Mouse (Mus musculus) layer of hippocampus, postnatal 36 days (tissue): ENCODE measurements around the gene 2010005H15Rik. TPM values are rescaled to one million over a fixed set of nuclear protein-coding genes. Genes with fewer than 3 reads are reported as not detected.
"Not testable (repeated sequence)": the region's sequence is repeated elsewhere in the genome, so short reads cannot be mapped to it uniquely, and the experiment has no call there.

Experiments
- DNase-seq, 2 experiments: peaks; one replicate each; pipeline ENCODE4 v3.0.0; 2022
- total RNA-seq, 2 experiments: library from RNA; stranded (reverse); gene quantifications; 2 replicates each; pipeline ENCODE4 v1.2.3; 2021

2010005H15Rik gene
- not detected for total RNA-seq

DNA sequence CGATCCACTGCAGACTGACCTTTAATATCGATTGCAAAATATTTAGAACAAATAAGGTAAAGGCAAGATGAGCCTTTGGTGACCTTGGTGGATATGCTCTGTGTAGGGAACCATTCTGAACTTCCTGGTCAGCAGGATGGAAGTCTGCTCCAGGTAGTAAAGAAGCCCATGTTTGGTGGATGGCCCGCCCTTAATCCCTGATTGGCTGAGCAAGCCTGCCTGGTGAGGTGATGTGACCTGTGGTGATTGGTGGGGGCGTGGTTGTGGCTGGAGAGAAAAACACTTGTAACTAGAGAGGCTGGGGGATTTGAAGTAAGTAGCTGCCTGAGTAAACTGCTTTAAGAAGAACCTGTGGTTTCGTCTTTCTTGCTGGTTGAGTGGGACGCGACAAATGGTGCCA, at the start of gene 2010005H15Rik:
TSS of gene 2010005H15Rik (plus strand) at position 301 of the 400 bp plus-strand sequence.
- not testable (repeated sequence) for DNase-seq

DNA sequence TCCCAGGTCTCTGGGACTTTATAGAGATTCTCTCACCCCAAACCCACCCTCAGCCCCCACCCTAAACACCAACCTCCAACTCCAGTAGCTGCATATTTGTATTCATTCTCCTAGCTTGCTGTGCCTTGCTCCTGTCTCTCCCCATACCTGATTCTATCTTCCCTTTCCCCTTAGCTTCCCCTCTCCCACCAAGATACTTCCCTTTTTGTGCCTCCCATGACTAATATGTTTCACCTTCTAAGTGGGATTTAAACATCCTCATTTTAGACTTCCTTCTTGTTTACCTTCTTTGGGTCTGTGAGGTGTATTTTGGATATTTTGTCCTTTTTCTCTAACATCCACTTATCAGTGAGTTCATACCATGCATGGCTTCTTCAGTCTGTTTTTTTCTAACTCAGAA, 45.2 kb upstream of the 2010005H15Rik start:
- DNase-seq = no peak

DNA sequence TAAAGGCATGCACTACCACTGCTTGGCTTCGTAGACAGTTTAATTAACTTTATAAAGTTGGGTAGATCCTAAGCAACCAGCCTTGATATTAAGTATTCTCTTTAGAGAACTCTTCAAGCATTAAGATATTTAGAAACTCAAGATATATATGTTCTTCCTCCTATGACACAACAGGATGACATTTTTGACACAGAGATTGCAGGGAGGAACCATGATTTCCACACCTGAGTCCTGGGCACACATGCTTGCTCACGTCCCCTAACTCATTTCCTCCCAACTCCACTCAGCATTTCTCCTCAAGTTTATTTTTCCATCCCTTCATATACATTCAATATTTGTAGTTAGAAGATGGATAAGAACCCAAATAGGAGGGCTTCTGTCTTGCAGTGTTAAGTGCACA, 41.4 kb upstream of the 2010005H15Rik start:
- DNase-seq = no peak

DNA sequence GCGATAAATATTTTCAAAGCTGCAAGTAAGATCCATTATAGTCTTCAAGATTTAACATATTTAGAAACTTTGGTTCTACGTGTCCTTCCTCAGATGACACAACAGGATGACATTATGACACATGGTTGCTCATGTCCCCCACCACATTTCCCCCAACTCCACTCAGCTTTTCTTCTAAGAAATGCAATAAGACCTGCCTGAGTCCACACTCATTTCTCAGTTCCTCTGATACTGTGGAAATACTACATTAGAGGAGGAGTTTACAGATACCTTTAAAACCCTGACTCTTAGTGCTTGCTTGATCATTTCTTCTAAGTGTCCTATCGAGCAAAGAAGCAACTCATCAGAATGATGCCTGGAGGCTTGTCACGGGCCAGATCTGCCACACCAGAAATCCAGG, 37.4 kb upstream of the 2010005H15Rik start, which contains the start of gene Gm5483:
TSS of gene Gm5483 (plus strand) at position 301 of the 400 bp plus-strand sequence.
- DNase-seq = not testable (repeated sequence)

DNA sequence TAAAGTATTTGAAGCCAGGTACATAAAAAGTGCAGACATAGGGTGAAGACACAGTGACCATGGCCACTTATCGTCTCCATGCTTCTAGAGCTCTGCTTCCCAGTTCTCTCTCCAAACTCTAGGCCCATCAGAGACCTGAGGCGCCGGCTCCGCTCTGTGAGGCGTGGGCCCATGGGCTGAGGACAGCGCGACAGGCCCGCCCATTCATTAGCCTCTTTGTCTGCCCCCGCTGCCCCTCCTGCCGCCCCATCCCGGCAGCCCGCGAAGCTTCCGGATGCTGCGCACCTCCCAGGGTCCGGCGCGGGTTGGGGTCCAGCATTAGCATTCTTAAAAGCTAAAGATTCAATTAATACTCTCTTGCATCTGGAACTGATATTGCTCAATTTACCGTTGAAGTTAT, 22.0 kb upstream of the 2010005H15Rik start:
- DNase-seq = no peak

DNA sequence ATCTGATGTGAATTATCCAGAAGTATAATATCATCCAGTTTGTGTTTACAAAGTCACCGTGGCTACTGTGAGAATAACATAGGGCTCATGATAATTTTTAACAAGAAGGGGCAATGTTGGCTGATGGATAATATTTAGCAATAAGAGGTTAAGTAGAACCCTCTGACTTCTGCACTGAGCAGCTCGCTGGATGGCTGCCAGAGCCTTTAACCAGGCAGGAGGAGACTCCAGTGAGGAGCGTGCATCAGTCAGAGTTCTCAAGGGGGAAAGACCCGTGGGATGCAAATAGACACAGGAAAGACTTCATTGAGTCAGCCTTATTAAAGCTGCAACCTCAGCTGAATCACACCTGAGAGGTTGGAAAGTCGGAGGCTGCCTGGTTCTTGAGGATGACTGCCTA, 17.4 kb upstream of the 2010005H15Rik start:
- no peak for DNase-seq

DNA sequence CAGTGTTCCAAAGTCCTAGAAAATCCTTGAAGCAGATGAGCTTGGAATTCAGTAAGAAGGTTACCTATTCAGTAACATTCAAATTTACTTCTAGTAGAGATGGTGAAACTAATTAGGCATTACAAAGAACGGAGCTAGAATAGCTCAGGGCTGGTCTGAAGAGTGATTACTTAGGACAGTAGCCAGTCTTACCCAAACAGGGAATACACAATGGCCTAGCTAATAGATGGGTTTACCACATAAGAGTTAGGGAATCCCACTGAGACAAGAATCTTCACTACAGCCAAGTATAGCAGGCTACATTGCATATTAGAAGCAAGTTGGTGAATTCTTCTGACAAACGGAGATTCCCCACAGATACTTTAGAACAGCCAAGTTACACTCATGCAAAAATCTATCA, 15.6 kb upstream of the 2010005H15Rik start:
- not testable (repeated sequence) for DNase-seq

DNA sequence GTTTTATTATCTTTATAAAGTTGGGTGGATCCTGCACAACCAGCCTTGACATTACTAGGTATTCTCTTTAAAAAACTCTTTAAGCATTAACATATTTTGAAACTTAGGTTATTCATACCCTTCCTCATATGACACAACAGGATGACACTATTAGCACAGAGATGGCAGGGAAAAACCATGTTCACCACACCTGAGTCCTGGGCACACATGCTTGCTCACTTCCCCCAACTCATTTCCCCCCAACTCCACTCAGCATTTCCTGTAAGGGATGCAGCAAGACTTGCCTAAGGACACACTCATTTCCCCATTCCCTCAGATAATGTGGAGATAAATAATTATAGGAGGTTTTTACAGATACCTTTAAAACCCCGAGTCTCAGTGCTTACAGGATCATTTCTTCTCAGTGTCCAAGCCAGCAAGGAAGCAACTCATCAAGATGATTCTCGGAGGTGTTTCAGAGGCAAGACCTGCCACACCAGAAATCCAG, 11.3 kb upstream of the 2010005H15Rik start, which contains the start of gene Gm5416:
TSS of gene Gm5416 (plus strand) at position 437 of the 487 bp plus-strand sequence.
- DNase-seq = no peak

DNA sequence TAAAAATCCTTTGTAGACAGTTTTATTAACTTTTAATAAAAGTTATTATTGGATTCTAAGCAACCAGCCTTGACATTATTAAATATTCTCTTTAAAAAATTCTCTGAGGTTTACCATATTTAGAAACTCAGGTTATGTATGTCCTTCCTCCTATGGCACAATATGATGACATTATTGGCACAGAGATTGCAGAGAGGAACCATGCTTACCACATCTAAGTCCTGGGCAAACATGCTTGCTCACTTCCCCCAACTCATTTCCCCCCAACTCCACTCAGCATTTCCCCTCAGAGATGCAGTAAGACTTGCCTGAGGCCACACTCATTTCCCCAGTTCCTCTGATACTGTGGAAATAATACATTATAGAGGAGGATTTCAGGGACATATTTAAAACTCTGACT, 39.3 kb downstream of the 2010005H15Rik start:
- not testable (repeated sequence) for DNase-seq

DNA sequence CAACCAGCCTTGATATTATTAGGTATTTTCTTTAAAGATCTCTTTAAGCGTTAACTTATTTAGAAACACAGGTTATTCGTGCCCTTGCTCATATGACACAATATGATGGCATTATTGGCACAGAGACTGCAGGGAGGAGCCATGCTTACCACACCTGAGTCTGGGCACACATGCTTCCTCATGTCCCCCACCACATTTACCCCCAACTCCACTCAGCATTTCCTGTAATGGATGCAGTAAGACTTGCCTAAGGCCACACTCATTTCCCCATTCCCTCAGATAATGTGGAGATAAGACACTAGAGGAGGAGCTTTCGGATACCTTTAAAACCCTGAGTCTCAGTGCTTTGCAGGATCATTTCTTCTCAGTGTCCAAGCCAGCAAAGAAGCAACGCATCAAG, 55.5 kb downstream of the 2010005H15Rik start, which contains the start of gene Stfa1:
TSS of gene Stfa1 (plus strand) at position 156 of the 400 bp plus-strand sequence.
- not testable (repeated sequence) for DNase-seq

DNA sequence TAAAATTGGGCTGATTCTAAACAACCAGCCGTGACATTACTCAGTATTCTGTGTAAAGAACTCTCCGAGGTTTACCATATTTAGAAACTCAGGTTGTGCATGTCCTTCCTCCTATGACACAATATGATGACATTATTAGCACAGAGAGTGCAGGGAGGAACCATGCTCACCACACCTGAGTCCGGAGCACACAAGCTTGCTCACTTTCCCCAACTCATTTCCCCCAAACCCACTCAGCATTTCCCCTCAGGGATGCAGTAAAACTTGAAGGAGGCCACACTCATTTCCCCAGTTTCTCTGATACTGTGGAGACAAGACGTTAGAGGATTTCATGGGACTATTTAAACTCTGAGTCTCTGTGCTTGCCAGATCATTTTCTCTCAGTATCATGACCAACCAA, 67.9 kb downstream of the 2010005H15Rik start:
- DNase-seq = no peak

Other genes with a start within 250 kb of the 2010005H15Rik start
- gene Kpna1, start 242.7 kb upstream of the 2010005H15Rik start, total RNA-seq = 100 to 1,000 TPM; 134 to 153 TPM
- 1 to 10 TPM; 5.4 to 5.8 TPM for gene Wdr5b, start 180.3 kb upstream of the 2010005H15Rik start, total RNA-seq
- 10 to 100 TPM; 81.1 to 82.7 TPM for gene Fam162a, start 149.9 kb upstream of the 2010005H15Rik start, total RNA-seq
- 10 to 100 TPM; 21.3 to 23.9 TPM for gene Ccdc58, start 149.8 kb upstream of the 2010005H15Rik start, total RNA-seq
- not detected for gene Csta1, start 90.2 kb upstream of the 2010005H15Rik start, total RNA-seq
- gene Stfa2l1, start 64.7 kb upstream of the 2010005H15Rik start, total RNA-seq = not detected
- not detected for gene Gm5483, start 37.3 kb upstream of the 2010005H15Rik start, total RNA-seq
- not detected for gene Gm5416, start 11.1 kb upstream of the 2010005H15Rik start, total RNA-seq
- not detected for gene Stfa1, start 55.5 kb downstream of the 2010005H15Rik start, total RNA-seq
- gene BC117090, start 112.9 kb downstream of the 2010005H15Rik start, total RNA-seq = not detected
- gene BC100530, start 146.3 kb downstream of the 2010005H15Rik start, total RNA-seq = not detected
- gene Stfa2, start 187.0 kb downstream of the 2010005H15Rik start, total RNA-seq = not detected
- gene Stfa3, start 233.9 kb downstream of the 2010005H15Rik start, total RNA-seq = not detected